Mouse (Mus musculus) midbrain, embryonic 14.5 days (tissue): Measurements from ENCODE around the gene Cdc42bpg. TPM values are rescaled to one million over a fixed set of nuclear protein-coding genes. Genes with fewer than 3 reads are reported as not detected.

Experiments
- ATAC-seq: fragments of 200-750 bp; cut with Nextera tagmentation; 2 replicates; pipeline ENCODE4 v1.8.0; 2017; ENCODE audit warnings: moderate number of reproducible peaks, moderate library complexity; ENCODE audit not compliant: low FRiP score, low TSS enrichment
- DNase-seq: peaks from one replicate; pipeline ENCODE4 v3.0.0-alpha.2; 2015
- H3K27ac ChIP-seq: fragments of 300-500 bp; sonication (generic); replicated peaks from 2 replicates; pipeline ENCODE4 v1.5.1; 2014; ENCODE audit warnings: mild to moderate bottlenecking, low read depth, low read length, moderate library complexity
- H3K27me3 ChIP-seq: fragments of 300-500 bp; sonication (generic); 2 replicates; pipeline ENCODE4 v1.6.1; 2014; ENCODE audit warnings: low read length, control low read depth, mixed read lengths; ENCODE audit not compliant: control insufficient read depth, insufficient read depth
- H3K36me3 ChIP-seq: fragments of 300-500 bp; sonication (generic); 2 replicates; pipeline ENCODE4 v1.6.1; 2014; ENCODE audit warnings: low read length, control low read depth; ENCODE audit not compliant: control insufficient read depth, insufficient read depth
- H3K4me1 ChIP-seq: fragments of 300-500 bp; sonication (generic); 2 replicates; pipeline ENCODE4 v1.6.1; 2014; ENCODE audit warnings: mild to moderate bottlenecking, antibody characterized with exemption, low read length, control low read depth; ENCODE audit not compliant: control insufficient read depth, insufficient read depth
- H3K4me2 ChIP-seq: fragments of 300-500 bp; sonication (generic); 2 replicates; pipeline ENCODE4 v1.6.1; 2014; ENCODE audit warnings: mild to moderate bottlenecking, low read length, moderate library complexity
- H3K4me3 ChIP-seq: fragments of 300-500 bp; sonication (generic); replicated peaks from 2 replicates; pipeline ENCODE4 v1.5.1; 2014; ENCODE audit warnings: low read depth, low read length
- H3K9ac ChIP-seq: fragments of 300-500 bp; sonication (generic); replicated peaks from 2 replicates; pipeline ENCODE4 v1.6.1; 2014; ENCODE audit warnings: mild to moderate bottlenecking, low read length, moderate library complexity
- H3K9me3 ChIP-seq: fragments of 300-500 bp; sonication (generic); 2 replicates; pipeline ENCODE4 v1.6.1; 2016; ENCODE audit warnings: low read length, control low read depth, mixed read lengths; ENCODE audit not compliant: control insufficient read depth
- WGBS: fragments of 180-500 bp; shearing (Covaris S2); extraction: QIAGEN DNeasy Blood & Tissue Kit; methylation state at CpG from one replicate; pipeline ENCODE4 v1.1.7; 2014; 5-methylcytosine and 5-hydroxymethylcytosine counted together
- polyA plus RNA-seq: library from polyadenylated mRNA; unstranded; fragments of >200 nt; fragmentation: Nextera tagmentation; extraction: Ambion mirVana; gene quantifications from 2 replicates; pipeline ENCODE4 v1.2.1, GENCODE M21; 2014

The Cdc42bpg gene
- polyA plus RNA-seq, 1 experiment from 2014 or later: 0.43 TPM

- DNase-seq (no peak), ATAC-seq (no peak)
- Histone ChIP-seq H3K4me2 (no peak overlapping the region), H3K9ac (no peak overlapping the region), H3K36me3 (peaks cover 2% of the 10 kb centered on the region; the same call in 1 of the 2 replicates), H3K4me1 (no peaks in the 10 kb centered on the region), H3K9me3 (no peaks in the 10 kb centered on the region), H3K4me3 (no peak overlapping the region), H3K27ac (no peak overlapping the region), H3K27me3 (no peaks in the 10 kb centered on the region)
- 79% methylated on average over 11 of the region's 11 CpGs for WGBS
These were observed 38.7 kb upstream of the Cdc42bpg start for GRCm38 (mm10) chr19:6267306-6268169.

GRCm38 (mm10) chr19:6268170-6268528, 38.1 kb upstream of the Cdc42bpg start:
- Histone ChIP-seq H3K27me3 (no peaks in the 10 kb centered on the region), H3K27ac (no peak overlapping the region), H3K36me3 (no peaks in the 10 kb centered on the region), H3K4me1 (no peaks in the 10 kb centered on the region), H3K9me3 (no peaks in the 10 kb centered on the region), H3K4me3 (no peak overlapping the region), H3K9ac (no peak overlapping the region), H3K4me2 (no peak overlapping the region)
- DNase-seq: peak; percentile 91
- 16% methylated on average over 8 of the region's 8 CpGs for WGBS
- peak; percentile 67; the same call in 1 of the 2 replicates for ATAC-seq

- WGBS: 86% methylated on average over 7 of the region's 7 CpGs
- H3K4me1 ChIP-seq: no peaks in the 10 kb centered on the region
These were observed 37.6 kb upstream of the Cdc42bpg start for GRCm38 (mm10) chr19:6268670-6269132.

DNA sequence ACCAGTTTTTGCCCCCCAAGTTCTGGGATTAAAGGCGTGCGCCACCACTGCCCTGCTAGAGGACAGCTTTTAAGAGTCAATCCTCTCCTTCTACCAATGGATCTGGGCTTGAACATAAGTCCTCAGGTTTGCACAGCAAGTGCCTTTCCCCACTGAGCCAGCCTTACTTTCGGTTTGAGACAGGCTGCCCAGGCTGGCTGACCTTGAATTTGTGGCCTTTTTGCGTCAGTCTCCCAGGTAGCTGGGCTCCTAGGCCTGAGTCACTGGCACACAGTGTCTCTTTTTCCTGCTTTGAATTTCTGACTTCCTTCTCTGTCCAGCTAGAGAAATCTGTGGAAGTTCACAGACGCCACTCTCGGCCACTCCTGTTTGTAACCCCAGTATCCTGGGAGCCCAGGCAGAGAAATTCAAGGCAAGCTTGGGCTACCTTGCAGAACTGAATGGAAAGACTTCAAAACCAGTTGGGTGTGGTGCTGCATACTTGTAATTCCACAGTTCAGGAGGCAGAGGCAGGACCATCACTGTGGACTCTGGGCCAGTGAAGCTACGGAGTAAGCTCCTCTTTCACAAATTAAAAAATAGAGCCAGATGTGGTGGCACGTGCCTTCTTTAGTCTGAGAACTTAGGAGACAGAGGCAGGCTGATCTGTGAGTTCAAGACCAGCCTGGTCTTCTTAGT, 36.3 kb upstream of the Cdc42bpg start:
- Histone ChIP-seq H3K36me3 (no peaks in the 10 kb centered on the region), H3K9me3 (no peaks in the 10 kb centered on the region), H3K9ac (no peak overlapping the region), H3K4me3 (no peak overlapping the region), H3K27me3 (no peaks in the 10 kb centered on the region), H3K27ac (no peak overlapping the region), H3K4me2 (no peak overlapping the region), H3K4me1 (no peaks in the 10 kb centered on the region)
- DNase-seq (no peak), ATAC-seq (no peak)
- WGBS: 89% methylated on average over 8 of the region's 8 CpGs

More at GRCm38 (mm10) chr19:6268670-6269132, 37.6 kb upstream of the Cdc42bpg start:
- Histone ChIP-seq H3K9me3 (no peaks in the 10 kb centered on the region), H3K4me3 (no peak overlapping the region), H3K27ac (no peak overlapping the region), H3K36me3 (no peaks in the 10 kb centered on the region), H3K9ac (no peak overlapping the region), H3K27me3 (no peaks in the 10 kb centered on the region), H3K4me2 (no peak overlapping the region)
- no peak for DNase-seq
- ATAC-seq: no peak

DNA sequence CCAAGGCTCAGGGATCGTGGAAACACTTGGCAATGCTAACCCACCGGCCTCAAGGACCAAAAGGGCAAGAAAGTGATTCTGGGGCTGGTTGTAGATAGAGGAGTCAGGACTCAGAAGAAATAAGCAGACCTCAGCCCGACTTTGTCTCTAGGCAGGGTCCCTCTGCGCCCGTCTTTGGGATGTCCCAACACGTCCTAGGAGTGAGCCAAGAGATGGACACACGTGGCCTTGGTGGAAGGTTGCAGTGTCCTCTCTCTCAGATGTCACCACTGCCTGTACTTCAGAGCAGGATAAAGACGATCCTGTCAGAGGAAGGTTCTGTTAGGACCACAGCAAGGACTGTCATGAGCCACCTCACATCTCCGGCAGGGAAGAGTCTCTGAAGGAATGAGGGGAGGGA, 35.6 kb upstream of the Cdc42bpg start:
- H3K4me3 ChIP-seq: no peak overlapping the region
- H3K36me3 ChIP-seq: no peaks in the 10 kb centered on the region
- no peaks in the 10 kb centered on the region for H3K27me3 ChIP-seq
- H3K4me2 ChIP-seq: no peak overlapping the region
- H3K9me3 ChIP-seq: no peaks in the 10 kb centered on the region
- ATAC-seq (no peak), DNase-seq (no peak)
- H3K9ac ChIP-seq: no peak overlapping the region
- 57% methylated on average over 9 of the region's 9 CpGs for WGBS
- no peak overlapping the region for H3K27ac ChIP-seq
- H3K4me1 ChIP-seq: 0 out of 2 replicates have a peak, but pooled peaks cover 5% of the 10 kb centered on the region

DNA sequence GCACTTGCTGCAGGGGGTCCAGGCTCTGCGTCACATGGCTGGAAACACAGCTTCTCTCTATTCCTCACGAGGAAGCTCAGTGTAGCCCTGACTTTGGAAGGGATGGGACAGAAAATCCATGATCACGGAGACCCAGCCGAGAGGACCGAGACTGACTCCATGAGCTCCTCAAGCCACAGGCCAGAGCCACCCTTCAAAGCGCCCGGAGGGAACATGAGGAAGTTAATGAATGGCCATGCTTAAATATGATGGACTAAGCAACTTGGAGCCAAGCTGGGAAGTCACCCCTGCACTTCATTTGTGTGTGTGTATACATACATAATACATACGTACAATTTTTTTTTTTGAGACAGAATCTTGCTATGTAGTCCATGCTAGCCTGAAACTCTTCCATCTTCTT, 35.0 kb upstream of the Cdc42bpg start:
- no peak overlapping the region for H3K27ac ChIP-seq
- no peak overlapping the region for H3K4me3 ChIP-seq
- 0 out of 2 replicates have a peak, but pooled peaks cover 8% of the 10 kb centered on the region for H3K4me1 ChIP-seq
- no peaks in the 10 kb centered on the region for H3K27me3 ChIP-seq
- 30% methylated on average over 8 of the region's 8 CpGs for WGBS
- H3K4me2 ChIP-seq: no peak overlapping the region
- H3K36me3 ChIP-seq: no peaks in the 10 kb centered on the region
- no peaks in the 10 kb centered on the region for H3K9me3 ChIP-seq
- no peak for ATAC-seq
- DNase-seq: no peak
- no peak overlapping the region for H3K9ac ChIP-seq

DNA sequence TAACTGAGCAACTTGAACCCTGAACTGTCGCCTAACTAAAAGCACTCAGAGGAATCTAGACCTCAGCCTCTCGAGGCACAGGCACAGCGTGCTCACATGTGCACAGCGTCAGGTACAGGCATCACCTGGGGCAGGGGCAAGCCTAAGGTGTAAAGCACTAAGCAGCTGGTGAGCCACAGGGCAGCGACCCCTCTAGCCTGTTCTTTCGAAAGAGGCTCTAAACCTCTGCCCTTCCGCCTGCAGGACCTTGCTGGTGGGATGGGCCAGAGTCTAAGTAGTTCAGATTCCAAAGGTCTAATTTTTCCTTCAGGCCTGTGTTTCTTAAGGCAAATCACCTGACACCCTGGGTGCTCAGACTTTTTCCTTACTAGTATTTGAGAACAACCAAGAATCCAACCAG, 34.2 kb upstream of the Cdc42bpg start:
- H3K9me3 ChIP-seq: no peaks in the 10 kb centered on the region
- H3K4me1 ChIP-seq: 0 out of 2 replicates have a peak, but pooled peaks cover 8% of the 10 kb centered on the region
- no peaks in the 10 kb centered on the region for H3K27me3 ChIP-seq
- ATAC-seq (no peak), DNase-seq (no peak)
- no peak overlapping the region for H3K27ac ChIP-seq
- H3K9ac ChIP-seq: no peak overlapping the region
- no peak overlapping the region for H3K4me3 ChIP-seq
- WGBS: 76% methylated on average over 7 of the region's 7 CpGs
- H3K36me3 ChIP-seq: no peaks in the 10 kb centered on the region
- H3K4me2 ChIP-seq: no peak overlapping the region

- WGBS: 83% methylated on average over 4 of the region's 4 CpGs
- no peak for ATAC-seq
These were observed 33.5 kb upstream of the Cdc42bpg start for GRCm38 (mm10) chr19:6272738-6273137.

More at GRCm38 (mm10) chr19:6272738-6273137, 33.5 kb upstream of the Cdc42bpg start:
- Histone ChIP-seq H3K27me3 (no peaks in the 10 kb centered on the region), H3K4me3 (no peak overlapping the region), H3K9ac (no peak overlapping the region), H3K4me1 (peaks cover 8% of the 10 kb centered on the region), H3K9me3 (no peaks in the 10 kb centered on the region), H3K4me2 (no peak overlapping the region), H3K36me3 (no peaks in the 10 kb centered on the region), H3K27ac (no peak overlapping the region)
- DNase-seq: no peak
